Mouse (Mus musculus) ES-E14 (cell line): Measurements from ENCODE around the gene Adssl1.

Experiments
- CHD2 ChIP-seq: IDR thresholded peaks from 2 replicates; pipeline ENCODE4 v1.6.1; 2014; ENCODE audit warnings: mild to moderate bottlenecking, low read depth, low read length, inconsistent platforms
- MAFK ChIP-seq: IDR thresholded peaks from 2 replicates; pipeline ENCODE4 v1.6.1; 2014; ENCODE audit warnings: mild to moderate bottlenecking, low read depth, low read length, inconsistent platforms; ENCODE audit not compliant: insufficient read depth

DNA sequence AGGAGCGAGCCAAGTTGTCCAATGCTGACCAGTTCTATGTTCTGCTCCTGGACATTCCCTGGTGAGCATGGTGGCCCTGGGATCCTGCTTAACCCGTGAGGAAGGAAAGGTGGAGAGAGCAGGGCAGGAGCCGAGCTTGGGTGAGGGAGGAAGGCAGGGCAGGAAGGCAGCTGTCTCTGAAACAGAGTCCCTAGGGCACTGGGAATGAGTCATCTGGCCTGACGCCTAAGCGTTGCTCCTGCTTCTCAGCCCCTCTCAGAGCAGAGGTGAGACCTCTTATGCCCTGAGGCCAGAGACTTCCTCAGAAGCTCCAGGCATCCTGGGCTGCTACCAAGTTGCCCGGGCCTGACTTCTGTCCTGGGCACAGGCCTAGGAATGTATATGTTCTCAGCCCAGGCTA lies 12.8 kb upstream of the Adssl1 start:
- no peak for TF ChIP-seq CHD2
- TF ChIP-seq MAFK = no peak
